8 mouse cellular contexts compared by ENCODE assay signal in genomic region chr4:135972556-135972906, GRCm38 (mm10). TPM values are rescaled to one million over a fixed set of nuclear protein-coding genes. Genes with fewer than 3 reads are reported as not detected.
A peak's percentile ranks its signal among the peaks of the same experiment; 100 is the strongest.
DNase-seq lines count a peak whose midpoint lies in the region; ATAC-seq lines count a peak whose summit lies in the region.

Gene Lypla2, minus strand, starts transcription at chr4:135972626.

- peak; percentile 84 for ATAC-seq in hindbrain, embryonic 13.5 days (ENCODE audit: low FRiP score)

- no peaks in the 10 kb centered on the region for H3K9me3 ChIP-seq in hindbrain, embryonic 13.5 days

- peak within 1 kb of the TSS; percentile 97 for H3K9ac ChIP-seq in hindbrain, embryonic 13.5 days

- H3K27me3 ChIP-seq in hindbrain, embryonic 13.5 days: no peaks in the 10 kb centered on the region

- H3K4me2 ChIP-seq in hindbrain, embryonic 13.5 days: peak within 1 kb of the TSS; percentile 99

- 2% methylated on average over 19 of the region's 19 CpGs for WGBS in hindbrain, embryonic 13.5 days

- DNase-seq in NIH3T3 (ENCODE audit: low read depth): peak; percentile 88
- peak; percentile 92 to 94 for DNase-seq in cerebellum, postnatal 14 days
- DNase-seq in frontal cortex, postnatal 25 days (ENCODE audit: low spot score in 2 of 2): peak; percentile 68 to 80
- peak; percentile 77 for DNase-seq in left cerebral cortex, adult 11 months (ENCODE audit: low spot score)
- peak; percentile 92 for DNase-seq in lung, postnatal 36 days
- peak; percentile 89 for DNase-seq in retina, postnatal 1 day
- DNase-seq in urinary bladder, adult 18-20 months (ENCODE audit: low spot score in 2 of 2): peak; percentile 72 to 87

- peaks cover 33% of the 10 kb centered on the region for H3K4me1 ChIP-seq in hindbrain, embryonic 13.5 days (replicated peaks)

- peak within 1 kb of the TSS; percentile 99 for H3K4me3 ChIP-seq in hindbrain, embryonic 13.5 days

- H3K27ac ChIP-seq in hindbrain, embryonic 13.5 days: peak within 1 kb of the TSS; percentile 81

- peaks cover 65% of the 10 kb centered on the region for H3K36me3 ChIP-seq in hindbrain, embryonic 13.5 days

RNA-seq across cellular contexts. Expression of gene Lypla2, which starts in this region (rescaled TPM):
- 209 and 211 TPM in 2 replicates for polyA plus RNA-seq in hindbrain, embryonic 13.5 days (2015; fragmentation: Nextera tagmentation; extraction: Ambion mirVana)

Comparison
In these comparisons a context has a peak if more than half of its experiments do, and no peak if none do; other contexts are left out.
1. Peak in every context shown above with its lines: DNase-seq, ATAC-seq, H3K4me3 ChIP-seq and H3K27ac ChIP-seq.